Mouse (Mus musculus): ENCODE data around the gene Scamp5. TPM values are rescaled to one million over a fixed set of nuclear protein-coding genes. Genes with fewer than 3 reads are reported as not detected.

Gene Scamp5
- polyA plus RNA-seq (2014; fragmentation: Illumina TruSeq; extraction: RNeasy Lipid Tissue Mini Kit (QIAGEN cat#74804); ENCODE audit: low read depth, low replicate concordance), result 10.6 TPM

DNA sequence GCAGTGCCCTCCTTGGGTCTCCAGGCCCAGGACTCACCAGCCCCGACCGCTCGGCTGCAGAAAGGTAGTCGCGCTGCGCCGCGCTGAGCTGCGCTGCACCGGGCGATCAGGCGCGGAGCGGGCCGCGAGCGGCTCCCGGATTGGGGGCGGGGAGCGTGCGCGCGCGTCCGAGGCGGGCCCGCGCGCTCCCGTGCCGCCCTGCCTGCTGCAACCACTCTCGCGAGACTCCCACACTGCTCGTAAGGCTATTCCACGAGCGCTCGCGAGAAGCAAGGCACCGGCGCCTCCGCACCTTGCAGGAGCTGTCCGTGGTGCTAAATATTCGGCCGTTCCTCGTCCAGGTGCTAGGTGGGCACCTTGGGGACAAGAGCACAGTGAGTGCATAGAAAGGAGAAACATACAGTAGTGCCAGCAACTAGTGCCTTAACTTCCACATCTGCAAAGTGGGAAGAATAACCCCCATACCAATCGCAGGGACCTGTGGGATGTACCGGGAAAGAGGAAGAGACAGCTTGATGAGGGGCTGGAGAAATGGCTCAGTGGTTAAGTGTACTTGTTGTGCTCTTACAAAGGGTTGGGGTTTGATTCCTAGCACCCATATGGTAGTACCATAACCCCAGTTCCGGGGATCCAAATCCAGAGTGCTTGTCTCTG lies at the start of gene Scamp5:
Gene Scamp5 (minus strand): TSS at position 165 of the 654 bp plus-strand sequence.

DNA sequence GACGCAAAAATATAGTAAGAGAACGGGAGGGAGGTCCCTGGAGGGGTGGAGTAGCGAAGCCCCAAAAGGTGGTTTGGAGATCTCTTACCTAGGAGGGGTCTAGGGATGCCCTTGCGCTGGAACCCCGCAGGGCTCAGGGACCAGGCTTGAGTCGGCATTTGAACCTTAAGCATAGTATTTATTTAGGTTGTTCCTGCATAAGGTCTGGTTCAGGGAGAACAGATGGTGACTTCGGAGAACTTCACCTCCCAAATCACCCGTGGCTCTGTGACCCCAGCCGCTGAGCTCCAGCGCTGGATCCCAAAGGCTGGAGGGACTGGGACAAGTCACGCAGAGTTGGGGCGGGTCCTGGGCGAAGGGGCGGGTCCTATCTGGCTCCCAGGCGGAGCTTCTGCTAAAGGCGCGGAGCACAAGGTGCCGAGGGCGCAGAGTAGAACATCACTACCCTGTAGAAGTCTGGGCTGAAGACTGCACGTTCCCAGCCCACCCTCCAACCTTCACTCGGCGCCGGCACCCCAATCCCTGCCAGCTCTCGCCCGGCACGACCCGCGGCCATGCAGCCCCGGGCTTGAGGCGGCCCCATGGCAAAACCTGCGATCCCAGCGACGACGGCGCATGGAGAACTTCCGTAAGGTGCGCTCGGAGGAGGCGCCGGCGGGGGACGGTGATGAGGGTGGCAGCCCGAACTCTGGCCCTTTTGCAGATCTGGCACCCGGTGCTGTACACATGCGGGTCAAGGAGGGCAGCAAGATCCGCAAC lies 35.9 kb upstream of the Scamp5 start, which contains the start of gene Rpp25:
Gene Rpp25 (plus strand): TSS at position 405 of the 759 bp plus-strand sequence.

DNA sequence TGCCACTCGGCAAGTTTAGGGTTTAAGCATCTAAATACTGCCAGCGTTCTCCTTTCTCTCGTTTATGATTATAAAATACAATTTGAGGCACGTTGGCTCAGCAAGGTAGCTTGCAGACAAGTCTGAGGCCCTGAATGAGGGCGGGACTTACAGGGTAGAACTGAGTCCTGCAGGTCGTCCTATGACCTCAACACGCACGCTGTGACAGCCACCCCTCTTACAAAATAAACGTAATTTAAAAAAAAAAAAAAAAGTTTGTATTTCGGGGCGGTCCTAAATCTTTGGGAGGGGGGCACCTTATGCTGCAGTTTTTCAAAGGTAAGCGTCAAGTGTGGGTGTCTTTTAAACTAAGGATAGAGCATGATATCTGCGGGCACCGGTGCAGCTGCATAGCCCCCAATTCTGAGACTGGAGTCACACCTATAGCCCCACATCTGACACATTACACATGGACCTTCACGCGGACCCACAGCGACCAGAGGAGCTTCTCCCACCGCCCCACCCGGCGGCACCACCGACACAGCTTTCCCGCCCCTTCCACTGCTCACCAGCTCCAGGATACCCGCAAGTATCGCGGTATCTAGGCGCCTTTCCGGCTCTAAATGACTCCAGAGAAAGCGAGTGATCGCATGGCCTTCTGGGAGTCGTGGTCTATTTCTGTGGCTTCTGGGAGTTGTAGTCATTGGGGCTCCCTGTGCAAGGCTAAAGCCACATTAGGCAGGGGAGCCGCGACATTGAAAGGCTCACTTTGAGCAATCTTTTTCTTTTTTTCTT lies 28.2 kb downstream of the Scamp5 start, which contains the start of gene Ppcdc:
Gene Ppcdc (minus strand): TSS at position 603 of the 774 bp plus-strand sequence.

Other genes starting within 250 kb of the Scamp5 start
- gene Trcg1, start 231.5 kb downstream of the Scamp5 start, polyA plus RNA-seq (2014; fragmentation: Illumina TruSeq; extraction: RNeasy Lipid Tissue Mini Kit (QIAGEN cat#74804); ENCODE audit: low read depth, low replicate concordance), result not detected
- 0.85 TPM for gene 1700017B05Rik, start 205.4 kb downstream of the Scamp5 start, polyA plus RNA-seq (2014; fragmentation: Illumina TruSeq; extraction: RNeasy Lipid Tissue Mini Kit (QIAGEN cat#74804); ENCODE audit: low read depth, low replicate concordance)
- 7.9 TPM for gene Ppcdc, start 27.9 kb downstream of the Scamp5 start, polyA plus RNA-seq (2014; fragmentation: Illumina TruSeq; extraction: RNeasy Lipid Tissue Mini Kit (QIAGEN cat#74804); ENCODE audit: low read depth, low replicate concordance)
- not detected for gene Rpp25, start 36.0 kb upstream of the Scamp5 start, polyA plus RNA-seq (2014; fragmentation: Illumina TruSeq; extraction: RNeasy Lipid Tissue Mini Kit (QIAGEN cat#74804); ENCODE audit: low read depth, low replicate concordance)
- gene Cox5a, start 53.2 kb upstream of the Scamp5 start, polyA plus RNA-seq (2014; fragmentation: Illumina TruSeq; extraction: RNeasy Lipid Tissue Mini Kit (QIAGEN cat#74804); ENCODE audit: low read depth, low replicate concordance), result 1,567 TPM
- 6.4 TPM for gene Fam219b, start 69.5 kb upstream of the Scamp5 start, polyA plus RNA-seq (2014; fragmentation: Illumina TruSeq; extraction: RNeasy Lipid Tissue Mini Kit (QIAGEN cat#74804); ENCODE audit: low read depth, low replicate concordance)
- 16.5 TPM for gene Mpi, start 84.7 kb upstream of the Scamp5 start, polyA plus RNA-seq (2014; fragmentation: Illumina TruSeq; extraction: RNeasy Lipid Tissue Mini Kit (QIAGEN cat#74804); ENCODE audit: low read depth, low replicate concordance)
- gene Scamp2, start 92.9 kb upstream of the Scamp5 start, polyA plus RNA-seq (2014; fragmentation: Illumina TruSeq; extraction: RNeasy Lipid Tissue Mini Kit (QIAGEN cat#74804); ENCODE audit: low read depth, low replicate concordance), result 28.1 TPM
- gene Ulk3, start 121.4 kb upstream of the Scamp5 start, polyA plus RNA-seq (2014; fragmentation: Illumina TruSeq; extraction: RNeasy Lipid Tissue Mini Kit (QIAGEN cat#74804); ENCODE audit: low read depth, low replicate concordance), result 6.8 TPM
- not detected for gene Cplx3, start 138.2 kb upstream of the Scamp5 start, polyA plus RNA-seq (2014; fragmentation: Illumina TruSeq; extraction: RNeasy Lipid Tissue Mini Kit (QIAGEN cat#74804); ENCODE audit: low read depth, low replicate concordance)
- gene Lman1l, start 152.7 kb upstream of the Scamp5 start, polyA plus RNA-seq (2014; fragmentation: Illumina TruSeq; extraction: RNeasy Lipid Tissue Mini Kit (QIAGEN cat#74804); ENCODE audit: low read depth, low replicate concordance), result not detected
- gene Csk, start 185.6 kb upstream of the Scamp5 start, polyA plus RNA-seq (2014; fragmentation: Illumina TruSeq; extraction: RNeasy Lipid Tissue Mini Kit (QIAGEN cat#74804); ENCODE audit: low read depth, low replicate concordance), result 1.9 TPM
- not detected for gene Cyp1a2, start 215.6 kb upstream of the Scamp5 start, polyA plus RNA-seq (2014; fragmentation: Illumina TruSeq; extraction: RNeasy Lipid Tissue Mini Kit (QIAGEN cat#74804); ENCODE audit: low read depth, low replicate concordance)
- 1.3 TPM for gene Cyp1a1, start 219.9 kb upstream of the Scamp5 start, polyA plus RNA-seq (2014; fragmentation: Illumina TruSeq; extraction: RNeasy Lipid Tissue Mini Kit (QIAGEN cat#74804); ENCODE audit: low read depth, low replicate concordance)
- gene Edc3, start 240.5 kb upstream of the Scamp5 start, polyA plus RNA-seq (2014; fragmentation: Illumina TruSeq; extraction: RNeasy Lipid Tissue Mini Kit (QIAGEN cat#74804); ENCODE audit: low read depth, low replicate concordance), result 2.6 TPM

Data from kidney, adult 10 weeks (tissue).